12 mouse cellular contexts compared by ENCODE assay signal in genomic region chr1:39445303-39446050, GRCm38 (mm10). TPM values are rescaled to one million over a fixed set of nuclear protein-coding genes. Genes with fewer than 3 reads are reported as not detected.
DNase-seq lines count a peak whose midpoint lies in the region; ATAC-seq and TF ChIP-seq lines count a peak whose summit lies in the region.
"Had no signal": no experiment of that assay in that cellular context is flagged by ENCODE, and none has a peak within 500 bp of the region (broad histone marks: within the 10 kb centered on the region; RNA-seq: fewer than 3 reads in every experiment).

No protein-coding gene starts in this region.

- no peak for ATAC-seq in heart, embryonic 11.5 days (replicated peaks; ENCODE audit: insufficient number of reproducible peaks, low FRiP score, low TSS enrichment)
- no peak for ATAC-seq in liver, embryonic 16.5 days (ENCODE audit: low read depth)
- ATAC-seq in embryonic facial prominence, embryonic 14.5 days (ENCODE audit: low read depth), result peak; percentile 56; the same call in 1 of the 2 replicates
- ATAC-seq in megakaryocyte-erythroid progenitor cell, adult 5-6 weeks (replicated peaks; ENCODE audit: low FRiP score, low TSS enrichment, poor library complexity, severe bottlenecking), result no peak
- ATAC-seq: hindbrain, postnatal 0 days had no signal

- no peak for TF ChIP-seq POLR2A in heart, adult 2 months (IDR thresholded peaks at IDR 0.05; ENCODE audit: insufficient read depth, low read depth, low read length)

- no peak for TF ChIP-seq EP300 in heart, adult 2 months (IDR thresholded peaks at IDR 0.05; ENCODE audit: insufficient read depth, low read depth, low read length)

- H3K9ac ChIP-seq in heart, embryonic 11.5 days (ENCODE audit: low read depth, low read length), result no peak overlapping the region
- H3K9ac ChIP-seq in heart, adult 2 months (ENCODE audit: low read depth, low read length), result no peak overlapping the region
- H3K9ac ChIP-seq in liver, embryonic 16.5 days (ENCODE audit: low read depth, low read length), result no peak overlapping the region
- H3K9ac ChIP-seq in embryonic facial prominence, embryonic 14.5 days (ENCODE audit: low read depth, low read length), result no peak overlapping the region

- peaks cover 63% of the 10 kb centered on the region for H3K4me1 ChIP-seq in heart, embryonic 11.5 days (ENCODE audit: control insufficient read depth, insufficient read depth, low read length)
- H3K4me1 ChIP-seq in heart, adult 2 months (ENCODE audit: control insufficient read depth, insufficient read depth, low read length), result peaks cover 11% of the 10 kb centered on the region; the same call in 1 of the 2 replicates
- peaks cover 39% of the 10 kb centered on the region for H3K4me1 ChIP-seq in liver, embryonic 16.5 days (ENCODE audit: control insufficient read depth, low read depth, low read length)
- H3K4me1 ChIP-seq in embryonic facial prominence, embryonic 10.5 days, result peaks cover 23% of the 10 kb centered on the region
- peaks cover 27% of the 10 kb centered on the region for H3K4me1 ChIP-seq in embryonic facial prominence, embryonic 14.5 days (ENCODE audit: control insufficient read depth, insufficient read depth, low read length)

- peak overlapping the region; percentile 17; the same call in 1 of the 2 replicates for H3K27ac ChIP-seq in heart, embryonic 11.5 days (ENCODE audit: low read depth, low read length)
- no peak overlapping the region for H3K27ac ChIP-seq in heart, adult 2 months
- no peak overlapping the region for H3K27ac ChIP-seq in liver, embryonic 16.5 days (ENCODE audit: low read length)
- H3K27ac ChIP-seq in embryonic facial prominence, embryonic 10.5 days (replicated peaks), result no peak overlapping the region
- H3K27ac ChIP-seq in embryonic facial prominence, embryonic 14.5 days (replicated peaks; ENCODE audit: low read depth, low read length), result peak overlapping the region; percentile 52; the same call in 1 of the 2 replicates

- no peak for TF ChIP-seq CTCF in heart, adult 2 months (IDR thresholded peaks at IDR 0.05)

- no peaks in the 10 kb centered on the region for H3K79me2 ChIP-seq in heart, adult 2 months (replicated peaks; ENCODE audit: control insufficient read depth, insufficient read depth, low read length)

- H3K4me3 ChIP-seq in heart, embryonic 11.5 days (ENCODE audit: low read depth, low read length), result no peak overlapping the region
- no peak overlapping the region for H3K4me3 ChIP-seq in heart, adult 2 months
- no peak overlapping the region for H3K4me3 ChIP-seq in liver, embryonic 16.5 days (ENCODE audit: low read depth, low read length)
- H3K4me3 ChIP-seq in embryonic facial prominence, embryonic 10.5 days, result no peak overlapping the region
- no peak overlapping the region for H3K4me3 ChIP-seq in embryonic facial prominence, embryonic 14.5 days (ENCODE audit: low read depth, low read length)
- H3K4me3 ChIP-seq: myocyte had no signal

- no peaks in the 10 kb centered on the region for H3K9me3 ChIP-seq in heart, embryonic 11.5 days (replicated peaks; ENCODE audit: control insufficient read depth, low read length)
- no peaks in the 10 kb centered on the region for H3K9me3 ChIP-seq in liver, embryonic 16.5 days (replicated peaks; ENCODE audit: control insufficient read depth, low read length)
- H3K9me3 ChIP-seq in embryonic facial prominence, embryonic 10.5 days, result no peaks in the 10 kb centered on the region
- no peaks in the 10 kb centered on the region for H3K9me3 ChIP-seq in embryonic facial prominence, embryonic 14.5 days (ENCODE audit: control insufficient read depth, low read length)

- DNase-seq in heart, adult 2 months, result no peak
- no peak for DNase-seq in liver
- DNase-seq in embryonic facial prominence, embryonic 10.5 days (ENCODE audit: low spot score), result peak; percentile 17
- DNase-seq in embryonic facial prominence, embryonic 14.5 days (ENCODE audit: low spot score), result peak; percentile 83
- no peak for DNase-seq in spleen, adult 18-20 months
- DNase-seq: kidney, postnatal 14 days; thymus, postnatal 36 days had no signal

- intact Hi-C loops in heart, adult 2 months (cut with DNase I), result no loop called here

- 86% methylated on average over 20 of the region's 20 CpGs for WGBS in heart, embryonic 11.5 days (ENCODE audit: insufficient replicate concordance)
- 88% methylated on average over 20 of the region's 20 CpGs for WGBS in heart, adult 2 months
- WGBS in liver, embryonic 16.5 days (ENCODE audit: insufficient replicate concordance), result 76% methylated on average over 20 of the region's 20 CpGs
- 86% methylated on average over 20 of the region's 20 CpGs for WGBS in embryonic facial prominence, embryonic 10.5 days
- WGBS in embryonic facial prominence, embryonic 14.5 days, result 73% methylated on average over 20 of the region's 20 CpGs

- H3K27me3 ChIP-seq in heart, embryonic 11.5 days (ENCODE audit: control insufficient read depth, insufficient read depth, low read length), result no peaks in the 10 kb centered on the region
- H3K27me3 ChIP-seq in heart, adult 2 months (ENCODE audit: control insufficient read depth, insufficient read depth, low read length), result no peaks in the 10 kb centered on the region
- no peaks in the 10 kb centered on the region for H3K27me3 ChIP-seq in liver, embryonic 16.5 days (ENCODE audit: control insufficient read depth, insufficient read depth, low read depth, low read length)
- H3K27me3 ChIP-seq in embryonic facial prominence, embryonic 10.5 days (replicated peaks; ENCODE audit: low read depth, poor library complexity, severe bottlenecking), result no peaks in the 10 kb centered on the region
- H3K27me3 ChIP-seq in embryonic facial prominence, embryonic 14.5 days (replicated peaks; ENCODE audit: control insufficient read depth, insufficient read depth, low read length), result no peaks in the 10 kb centered on the region

- H3K36me3 ChIP-seq in heart, embryonic 11.5 days (ENCODE audit: control insufficient read depth, insufficient read depth, low read length), result no peaks in the 10 kb centered on the region; the same call in 1 of the 2 replicates
- H3K36me3 ChIP-seq in heart, adult 2 months (ENCODE audit: control insufficient read depth, insufficient read depth, low read length), result no peaks in the 10 kb centered on the region
- H3K36me3 ChIP-seq in liver, embryonic 16.5 days (ENCODE audit: control insufficient read depth, insufficient read depth), result no peaks in the 10 kb centered on the region
- H3K36me3 ChIP-seq in embryonic facial prominence, embryonic 10.5 days (replicated peaks), result no peaks in the 10 kb centered on the region
- H3K36me3 ChIP-seq in embryonic facial prominence, embryonic 14.5 days (ENCODE audit: control insufficient read depth, insufficient read depth, low read length), result no peaks in the 10 kb centered on the region

- no peak overlapping the region for H3K4me2 ChIP-seq in heart, embryonic 11.5 days
- H3K4me2 ChIP-seq in liver, embryonic 16.5 days (ENCODE audit: low read depth, low read length), result peak overlapping the region; percentile 13; the same call in 1 of the 2 replicates
- H3K4me2 ChIP-seq in embryonic facial prominence, embryonic 14.5 days (ENCODE audit: low read depth, low read length), result no peak overlapping the region

RNA-seq across cellular contexts. Expression of gene Tbc1d8, which starts 33.1 kb away (rescaled TPM):
- 11.4 and 12.2 TPM in 2 replicates for polyA plus RNA-seq in heart, embryonic 11.5 days (2014; fragmentation: Nextera tagmentation; extraction: Ambion mirVana)
- 1 to 10 TPM; 5.2 to 6.1 TPM for total RNA-seq in heart, adult 2 months (2021)
- 6.3 and 8.3 TPM in 2 replicates for polyA plus RNA-seq in heart, adult 2 months (2012; rRNA removed)
- polyA plus RNA-seq in liver, embryonic 16.5 days (2015; fragmentation: Nextera tagmentation; extraction: Ambion mirVana), result 6.2 and 7.2 TPM in 2 replicates
- polyA plus RNA-seq in embryonic facial prominence, embryonic 10.5 days (2016; fragmentation: Nextera tagmentation; extraction: Ambion mirVana), result 5.2 and 5.3 TPM in 2 replicates
- 11.5 and 13.1 TPM in 2 replicates for polyA plus RNA-seq in embryonic facial prominence, embryonic 14.5 days (2014; fragmentation: Nextera tagmentation; extraction: Ambion mirVana)
- 14.1 and 25.6 TPM in 2 replicates for total RNA-seq in megakaryocyte-erythroid progenitor cell, adult 5-6 weeks (2014; fragmentation: Nextera tagmentation)
- 4.9 and 13.1 TPM in 2 replicates for total RNA-seq in megakaryocyte-erythroid progenitor cell, adult 5-6 weeks (2017)

Comparison
In these comparisons a context has a peak if more than half of its experiments do, and no peak if none do; other contexts are left out.
1. H3K27ac ChIP-seq: peak in heart, embryonic 11.5 days (single experiment) and embryonic facial prominence, embryonic 14.5 days (single experiment); none in heart, adult 2 months (single experiment), liver, embryonic 16.5 days (single experiment) and embryonic facial prominence, embryonic 10.5 days (single experiment).
2. DNase-seq: peak in embryonic facial prominence, embryonic 10.5 days (single experiment) and embryonic facial prominence, embryonic 14.5 days (single experiment); none in heart, adult 2 months (0 of 2), liver (single experiment) and spleen, adult 18-20 months (0 of 2).